Mouse (Mus musculus) mouse trophoblast stem cell (cell line): ENCODE measurements around the gene Atg14.
"Not testable (repeated sequence)": the region's sequence is repeated elsewhere in the genome, so short reads cannot be mapped to it uniquely, and the experiment has no call there.

ENCODE experiments used
- in situ Hi-C, 2 experiments: fragments of 300-500 bp; cut with MseI, MboI; formaldehyde crosslinking; loops; 2 replicates in 1 of 2; 3 replicates in 1 of 2; pipeline ENCODE4 v1.15.1; 2025

The Atg14 gene

DNA sequence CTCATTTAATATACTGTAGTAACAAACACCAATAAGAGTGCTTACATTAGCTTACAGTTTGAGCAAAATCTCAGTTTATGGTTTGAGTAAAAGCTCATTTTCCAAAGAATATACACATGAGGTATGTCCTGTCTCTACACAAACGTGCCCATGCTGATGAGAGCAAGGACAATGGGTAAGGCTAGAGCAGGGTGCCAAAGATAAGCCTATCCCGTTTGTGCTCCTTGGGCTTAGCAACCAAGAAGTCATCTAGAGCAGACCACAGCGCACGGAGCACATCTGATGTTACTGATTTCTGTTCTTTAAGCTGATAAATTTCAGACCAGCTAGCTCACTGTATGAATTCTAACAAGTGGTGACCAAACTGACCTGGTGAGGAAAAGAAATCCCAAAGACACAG lies 25.6 kb downstream of the Atg14 start:
- in situ Hi-C loops = no loop called here

DNA sequence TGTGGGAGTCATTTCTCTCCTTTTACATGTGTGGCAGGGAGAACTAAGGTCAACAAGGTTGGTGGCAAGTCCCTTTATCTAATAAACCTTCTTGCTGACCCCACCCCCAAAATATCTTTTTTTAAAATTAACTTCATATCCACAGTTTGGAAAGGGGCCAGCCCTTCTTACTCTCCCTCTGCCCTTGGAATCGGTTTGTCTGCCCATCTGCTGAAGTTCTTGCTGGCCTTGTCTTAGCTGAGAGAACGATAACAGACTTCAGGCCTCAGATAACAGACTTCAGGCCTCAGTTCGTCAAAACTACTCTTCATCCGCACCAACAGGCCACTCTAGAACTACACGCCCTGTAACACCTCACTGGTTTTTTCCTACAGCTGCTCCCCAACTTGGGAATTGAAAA lies 26.2 kb downstream of the Atg14 start:
- in situ Hi-C loops = no loop called here

DNA sequence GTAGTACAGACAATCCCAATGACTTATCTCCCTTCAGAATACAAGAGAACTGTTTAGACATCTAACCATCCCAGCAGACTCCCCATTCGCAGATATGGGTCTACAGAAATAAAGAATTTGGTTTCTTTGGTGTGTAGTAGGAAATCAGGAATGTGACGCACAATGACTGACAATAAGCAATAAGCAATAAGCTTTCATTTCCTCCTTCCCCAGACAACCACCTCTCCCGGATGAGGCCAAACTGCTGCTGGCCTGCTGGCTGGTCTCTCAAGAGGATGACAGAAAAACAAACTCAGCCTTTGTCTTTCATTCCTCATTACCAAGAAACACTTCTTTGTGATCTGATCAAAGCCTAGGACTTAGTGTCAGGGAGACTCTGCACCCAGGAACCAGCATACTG lies 28.2 kb downstream of the Atg14 start:
- in situ Hi-C loops = no loop called here

DNA sequence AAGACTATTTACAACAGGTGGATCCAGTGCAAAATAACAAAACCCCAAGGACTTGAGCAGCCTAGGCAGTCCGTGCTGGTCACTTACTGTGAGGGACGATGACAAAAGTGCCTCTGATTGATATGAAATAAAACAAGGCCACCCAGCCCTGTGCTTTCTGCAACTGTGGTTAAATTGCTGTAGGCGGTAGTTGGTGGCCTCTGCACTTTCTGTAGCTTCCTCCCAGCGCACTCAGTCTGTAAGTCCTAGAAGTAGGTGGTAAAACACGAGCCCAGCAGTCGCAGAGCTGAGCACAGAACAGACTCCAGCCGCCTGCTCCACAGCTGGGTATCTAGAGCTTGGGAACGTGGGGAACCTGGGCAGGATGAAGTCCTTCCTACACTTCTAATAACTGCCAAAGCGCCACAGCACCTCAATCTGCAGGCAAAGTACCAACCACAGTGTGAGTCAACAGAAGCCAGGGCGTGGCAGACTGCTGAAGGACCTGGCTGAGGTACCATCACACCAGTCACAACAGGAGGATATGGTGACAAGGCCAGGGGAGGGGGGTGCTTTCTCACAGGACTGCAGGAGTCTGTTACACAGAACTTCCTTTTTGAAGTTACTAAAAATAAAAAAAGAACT lies 29.0 kb downstream of the Atg14 start:
- in situ Hi-C loops = no loop called here

DNA sequence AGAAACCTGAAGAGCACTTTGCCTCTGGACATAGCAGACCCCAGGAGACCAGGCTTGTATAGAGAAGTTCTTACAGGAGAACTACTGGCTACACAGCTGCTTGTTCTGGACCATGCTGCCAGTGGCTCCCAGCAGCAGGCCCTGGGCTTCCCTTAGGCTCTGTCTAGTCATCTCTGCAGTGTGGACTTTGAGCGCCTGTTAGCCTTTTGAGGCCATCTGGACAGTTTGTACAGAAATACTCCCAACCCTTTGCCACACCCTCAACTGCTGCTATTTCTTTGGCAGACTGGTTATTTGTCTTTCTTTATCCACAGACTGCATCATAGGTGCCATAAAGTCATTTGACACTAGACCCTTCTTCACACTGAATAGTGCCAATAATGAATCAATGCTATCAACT lies 35.4 kb downstream of the Atg14 start:
- in situ Hi-C loops = loop anchor here in 1 of 2 experiments (10.0 kb wide), 1 partner anchor 110 kb away; no protein-coding TSS in a partner anchor

DNA sequence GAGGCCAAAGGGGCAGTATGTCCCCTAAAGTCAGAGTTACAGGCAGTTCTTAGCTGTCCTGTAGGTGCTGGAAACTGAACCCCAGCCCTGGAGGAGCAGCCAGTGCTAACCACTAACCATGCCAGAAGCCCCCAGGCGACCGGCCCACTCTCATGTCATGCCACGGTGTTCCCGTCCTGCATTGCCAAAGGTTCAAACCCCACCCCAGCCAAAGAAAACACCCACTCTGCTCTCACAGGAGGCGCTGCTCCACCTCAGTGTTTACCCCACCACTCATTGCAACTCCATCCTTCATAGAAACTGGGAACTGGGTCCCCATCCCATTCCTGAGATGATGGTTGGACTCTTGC lies 36.3 kb downstream of the Atg14 start:
- in situ Hi-C loops = loop anchor here in 1 of 2 experiments (10.0 kb wide), 1 partner anchor 109 kb away; no protein-coding TSS in a partner anchor

DNA sequence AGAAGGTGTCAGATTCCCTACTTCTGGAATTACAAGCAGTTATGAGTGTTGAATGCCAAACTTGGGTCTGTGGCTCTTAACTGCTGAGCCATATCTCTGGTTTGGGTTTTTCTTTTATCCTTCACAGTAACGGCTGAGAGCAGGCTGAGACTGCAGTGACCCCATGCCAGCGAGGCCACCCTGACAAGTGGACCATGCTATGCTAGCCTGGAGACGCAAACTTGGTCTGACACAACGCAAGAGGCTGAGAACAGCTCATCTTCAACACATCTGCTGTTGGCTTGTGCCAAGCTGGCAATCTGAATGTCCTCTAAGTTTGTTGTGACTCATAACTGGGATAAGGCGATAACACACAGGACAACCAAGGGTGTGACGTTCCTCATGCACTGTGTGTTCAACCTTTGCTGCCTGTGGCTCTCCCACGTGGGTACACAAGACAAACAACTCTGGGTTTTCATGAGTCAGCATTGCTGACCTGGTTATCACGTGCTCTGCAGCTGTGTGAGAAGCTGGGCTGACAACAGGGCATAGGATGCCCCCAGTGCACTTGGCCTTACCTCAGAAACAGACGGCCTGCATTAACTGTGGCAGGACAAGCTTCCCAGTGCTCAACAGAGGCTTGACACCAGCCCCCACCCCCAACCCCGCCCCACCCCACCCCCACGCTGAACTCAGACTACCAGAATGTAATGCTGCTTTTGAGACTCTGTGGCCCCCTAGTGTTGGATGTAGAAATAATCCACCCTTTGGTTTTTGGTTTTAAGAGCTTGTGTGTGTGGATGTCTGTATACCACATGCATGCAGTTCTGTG lies 36.9 kb downstream of the Atg14 start:
- in situ Hi-C loops = loop anchor here in 1 of 2 experiments (10.0 kb wide), 1 partner anchor 109 kb away; no protein-coding TSS in a partner anchor

DNA sequence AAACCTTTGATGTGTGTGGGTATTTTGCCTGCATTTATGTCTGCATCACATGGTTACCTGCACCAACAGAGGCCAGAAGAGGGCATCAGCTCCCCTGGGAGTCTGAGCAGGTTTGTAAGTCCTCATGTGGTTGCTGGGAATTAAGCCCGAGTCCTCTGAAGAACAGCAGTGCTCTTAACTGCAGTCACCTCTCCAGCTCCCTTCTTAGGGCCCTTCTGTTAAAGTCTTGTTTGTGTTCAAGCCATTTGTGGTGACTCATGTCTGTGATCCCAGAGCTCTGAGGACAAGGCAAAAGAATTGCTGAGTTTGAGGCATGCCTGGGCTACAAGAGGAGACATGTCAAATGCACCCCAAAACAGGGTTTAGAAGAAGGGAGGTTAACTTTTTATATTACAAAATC lies 38.0 kb downstream of the Atg14 start:
- in situ Hi-C loops = loop anchor here in 1 of 2 experiments (10.0 kb wide), 1 partner anchor 108 kb away; no protein-coding TSS in a partner anchor

DNA sequence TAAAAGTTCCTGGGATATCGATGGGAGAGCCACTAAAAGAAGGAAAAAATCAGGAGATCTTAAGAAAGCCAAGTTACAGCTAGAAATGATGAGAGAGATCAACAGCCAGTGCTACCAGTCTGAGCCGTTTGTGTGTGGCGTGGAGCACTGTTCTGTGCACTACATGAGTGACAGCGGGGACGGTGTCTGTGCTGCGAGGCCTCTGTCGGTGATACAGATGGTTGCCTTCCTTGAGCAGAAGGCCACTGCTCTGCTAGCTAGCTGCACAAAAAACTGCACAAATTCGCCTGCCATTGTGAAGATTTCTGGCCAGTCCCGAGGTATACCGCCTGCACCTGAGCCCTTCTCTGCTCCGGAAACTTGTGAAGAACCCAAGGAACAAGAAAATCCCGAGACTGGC lies 40.9 kb downstream of the Atg14 start:
- in situ Hi-C loops = not testable (repeated sequence)

DNA sequence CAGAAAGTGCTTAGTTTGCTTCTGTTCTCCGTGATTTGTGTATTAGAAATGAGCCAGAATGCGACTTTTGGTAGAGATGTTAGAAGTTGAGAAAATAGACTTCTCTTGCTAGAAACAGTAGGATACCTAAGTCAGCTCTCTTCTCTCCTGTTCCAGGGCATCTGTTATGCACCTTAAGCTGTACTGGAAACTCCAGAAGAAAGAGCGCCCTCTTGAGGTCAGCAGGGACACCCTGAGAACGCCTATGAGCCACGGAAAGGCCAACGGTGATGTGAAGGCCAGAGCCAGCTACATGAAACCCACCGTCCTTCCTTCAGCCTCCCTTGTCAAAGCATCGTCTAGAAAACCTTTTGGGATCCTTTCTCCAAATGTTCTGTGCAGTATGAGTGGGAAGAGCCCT lies 41.4 kb downstream of the Atg14 start:
- in situ Hi-C loops = no loop called here

DNA sequence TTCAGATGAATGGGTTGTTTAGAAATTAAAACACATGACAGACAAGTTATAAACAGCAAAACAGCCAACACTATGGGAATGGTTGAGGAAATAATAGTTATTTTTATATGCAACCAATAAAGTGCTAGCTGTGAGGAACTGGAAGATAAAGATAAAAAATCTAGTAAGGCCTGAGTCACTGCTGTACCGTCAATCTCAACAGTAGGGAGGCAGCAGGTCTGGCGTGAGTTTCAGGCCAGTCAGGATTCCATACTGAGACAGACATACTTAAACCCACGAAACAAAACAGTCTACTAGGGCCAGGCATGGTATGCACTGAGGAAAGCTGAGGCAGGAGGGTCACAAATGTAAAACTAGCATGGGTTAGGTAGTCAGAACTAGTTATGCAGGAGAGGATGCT lies 42.2 kb downstream of the Atg14 start:
- in situ Hi-C loops = no loop called here

DNA sequence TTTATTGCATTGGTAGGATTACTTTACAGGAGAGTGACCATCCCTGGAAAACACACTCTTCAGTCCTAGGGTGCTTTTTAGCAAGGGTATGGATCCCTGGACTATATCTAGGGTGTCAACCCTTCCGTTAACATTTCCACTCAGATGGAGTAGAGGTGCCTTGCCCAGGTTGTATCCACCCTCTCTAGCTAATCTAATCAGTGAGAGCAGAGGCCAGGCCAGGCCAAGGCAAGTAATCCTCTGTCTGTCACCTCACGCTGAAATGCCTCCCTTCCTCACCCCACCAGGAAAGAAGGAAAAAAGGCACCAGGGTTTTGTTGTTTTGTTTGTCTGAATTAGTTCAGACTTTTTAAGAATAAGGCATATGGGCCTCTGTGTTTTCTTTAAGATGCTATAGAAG lies 42.6 kb downstream of the Atg14 start:
- in situ Hi-C loops = no loop called here

DNA sequence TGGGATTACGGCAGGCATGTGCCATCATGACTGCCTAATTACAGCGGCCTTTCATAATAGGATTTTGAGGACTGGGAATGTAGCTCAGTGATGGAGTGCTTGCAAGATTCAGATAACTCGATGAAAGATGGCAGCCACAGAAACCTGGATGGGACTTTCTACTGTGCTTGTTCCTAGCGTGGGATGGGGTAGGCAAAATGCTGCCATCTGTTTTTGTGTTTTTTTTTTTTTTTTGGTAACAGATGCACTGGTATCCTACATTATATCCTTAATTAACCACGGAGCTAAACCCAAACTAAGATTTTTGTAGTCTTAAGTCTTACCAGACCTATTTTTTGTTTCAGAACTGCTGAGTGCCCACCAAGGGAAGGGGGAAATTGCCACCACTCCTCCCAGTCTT lies 44.6 kb downstream of the Atg14 start:
- in situ Hi-C loops = no loop called here

DNA sequence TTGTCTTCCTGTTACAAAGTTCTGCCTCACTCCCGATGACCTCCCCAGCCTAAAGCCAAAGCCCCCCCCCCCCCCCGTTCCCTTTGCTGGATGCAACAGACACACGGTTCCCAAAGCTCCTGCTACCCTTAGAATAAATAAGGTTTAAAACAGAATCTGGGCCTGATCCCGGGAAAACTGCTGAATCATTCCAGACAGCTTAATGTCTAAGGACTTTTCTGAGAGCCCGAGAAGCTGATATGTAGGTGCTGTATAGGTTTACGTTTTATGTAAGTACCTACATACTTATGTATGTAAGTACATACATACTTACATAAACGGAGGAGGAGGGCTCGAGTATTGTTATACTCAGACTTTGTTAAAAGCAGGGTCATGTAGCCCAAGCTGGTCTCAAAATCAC lies 45.1 kb downstream of the Atg14 start:
- in situ Hi-C loops = no loop called here

DNA sequence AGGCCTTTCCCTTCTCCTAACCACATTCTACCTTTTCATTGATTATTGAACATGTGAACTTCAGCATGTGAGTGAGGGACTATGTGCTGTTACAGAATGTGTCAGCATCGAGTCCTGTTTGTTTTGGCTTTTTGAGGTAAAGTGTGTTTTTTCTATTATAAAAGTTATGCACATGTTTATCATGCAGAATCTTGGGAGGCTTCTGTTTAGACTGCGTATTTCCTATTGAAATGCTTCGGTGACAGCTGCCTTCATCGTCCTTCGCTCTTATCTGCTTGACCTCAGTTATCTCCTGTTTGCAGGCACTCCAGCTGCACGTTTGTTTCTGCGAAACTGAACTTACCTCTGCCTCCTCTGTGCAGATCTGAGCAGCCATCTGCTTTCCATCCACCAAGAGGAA lies 48.1 kb downstream of the Atg14 start:
- in situ Hi-C loops = no loop called here

DNA sequence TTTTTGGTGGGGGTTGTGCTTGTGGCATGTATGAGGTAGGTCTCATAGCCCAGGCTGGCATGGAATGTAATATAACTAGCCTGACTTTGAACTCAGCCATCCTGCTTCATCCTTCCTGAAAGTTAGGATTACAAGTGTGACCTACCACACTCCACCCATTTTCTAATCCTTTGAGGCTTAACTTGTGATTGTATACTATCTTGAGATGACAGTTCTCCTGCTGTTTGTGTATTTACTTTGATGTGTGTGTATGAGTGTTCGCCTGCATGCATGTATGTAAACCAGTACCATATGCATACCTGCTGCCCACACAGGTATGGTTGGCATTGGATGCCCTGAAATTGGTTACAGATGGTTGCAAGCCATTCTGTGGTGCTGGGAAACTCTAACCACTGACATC lies 48.8 kb downstream of the Atg14 start:
- in situ Hi-C loops = no loop called here

DNA sequence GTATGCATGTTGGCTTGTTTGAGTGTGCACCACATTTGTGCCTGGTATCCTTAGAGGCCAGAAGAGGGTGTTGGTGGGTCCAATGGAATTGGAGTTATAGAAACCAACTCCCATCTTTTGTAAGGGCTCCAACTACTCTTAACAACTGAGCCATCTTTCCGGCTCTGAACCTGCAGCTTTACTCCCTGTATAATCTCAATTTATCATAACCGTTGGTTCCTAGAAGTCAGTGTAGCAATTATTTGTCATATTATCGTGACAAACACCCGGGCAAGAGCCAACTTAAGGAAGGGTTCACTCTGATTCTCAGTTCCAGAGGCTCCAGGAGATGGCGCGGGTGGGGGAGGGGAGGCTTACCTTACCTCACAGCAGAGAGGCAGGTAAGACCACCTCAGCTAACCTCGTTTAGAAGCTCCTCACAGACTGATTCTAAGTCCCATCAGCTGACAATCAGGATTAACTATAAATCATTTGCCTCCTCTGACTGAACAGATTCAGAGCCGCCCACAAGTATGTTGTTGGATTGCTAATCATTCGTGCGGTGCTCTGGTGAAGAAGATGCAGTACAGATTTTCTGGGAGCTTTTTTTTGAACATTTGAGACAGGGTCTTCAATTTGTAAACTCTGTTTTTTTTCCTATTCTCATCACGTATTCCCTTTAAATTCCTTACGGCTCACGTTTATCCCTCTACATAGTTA lies 49.5 kb downstream of the Atg14 start:
- in situ Hi-C loops = no loop called here

DNA sequence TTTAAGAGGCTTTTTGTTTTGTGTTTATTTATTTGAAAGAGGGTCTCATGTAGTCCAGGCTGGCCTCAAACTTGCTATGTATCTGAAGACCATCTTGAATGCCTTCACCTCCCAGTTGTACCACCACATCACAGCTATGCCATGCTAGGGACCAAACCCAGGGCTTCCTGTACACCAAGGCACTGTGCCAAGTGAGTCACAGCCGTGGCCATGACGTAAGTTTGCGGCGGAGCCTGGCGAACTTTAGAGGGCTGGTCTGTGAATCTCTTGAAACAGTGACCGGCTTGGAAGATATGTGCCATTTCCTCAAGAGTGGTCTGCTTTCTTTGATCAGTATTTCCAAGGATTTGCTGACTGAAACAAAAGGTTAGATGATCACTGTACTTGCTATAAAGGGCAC lies 51.8 kb downstream of the Atg14 start:
- in situ Hi-C loops = no loop called here

DNA sequence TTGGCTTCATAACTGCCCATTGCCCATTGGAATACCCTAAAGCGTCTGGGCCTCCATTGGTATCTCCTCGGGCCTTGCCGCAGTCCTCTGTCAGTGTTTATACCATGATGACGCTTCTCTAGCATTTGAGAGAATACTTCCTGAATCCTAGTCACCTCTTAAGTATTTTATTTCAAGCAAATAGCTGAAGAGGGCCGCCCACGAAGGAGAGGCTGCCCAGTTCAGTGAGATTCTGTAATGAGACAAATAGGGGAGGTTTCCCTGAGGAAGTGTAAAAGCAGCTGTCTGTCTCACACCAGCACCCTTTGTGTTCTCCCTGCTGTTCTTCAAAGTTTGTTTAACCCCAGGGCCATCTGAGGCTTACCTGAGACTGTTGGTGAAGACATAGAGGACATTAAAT lies 53.7 kb downstream of the Atg14 start:
- in situ Hi-C loops = no loop called here

DNA sequence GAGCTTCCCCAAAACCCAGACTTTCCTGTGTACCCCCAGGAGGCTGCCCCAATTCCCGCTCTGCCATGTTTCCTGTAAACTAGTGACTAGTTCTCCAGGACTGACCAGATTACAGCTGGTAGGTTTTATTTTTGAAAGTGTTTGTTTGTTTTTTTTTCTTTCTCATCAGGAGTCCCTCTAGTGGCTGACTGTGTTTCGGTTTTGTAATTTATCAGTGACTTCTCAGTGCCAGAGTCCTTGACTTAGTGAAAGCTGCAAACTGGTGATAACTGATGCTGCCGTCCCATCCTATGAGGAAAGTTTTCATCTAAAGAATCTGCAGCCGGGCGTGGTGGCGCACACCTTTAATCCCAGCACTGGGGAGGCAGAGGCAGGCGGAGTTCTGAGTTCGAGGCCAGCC lies 54.8 kb downstream of the Atg14 start:
- in situ Hi-C loops = no loop called here

DNA sequence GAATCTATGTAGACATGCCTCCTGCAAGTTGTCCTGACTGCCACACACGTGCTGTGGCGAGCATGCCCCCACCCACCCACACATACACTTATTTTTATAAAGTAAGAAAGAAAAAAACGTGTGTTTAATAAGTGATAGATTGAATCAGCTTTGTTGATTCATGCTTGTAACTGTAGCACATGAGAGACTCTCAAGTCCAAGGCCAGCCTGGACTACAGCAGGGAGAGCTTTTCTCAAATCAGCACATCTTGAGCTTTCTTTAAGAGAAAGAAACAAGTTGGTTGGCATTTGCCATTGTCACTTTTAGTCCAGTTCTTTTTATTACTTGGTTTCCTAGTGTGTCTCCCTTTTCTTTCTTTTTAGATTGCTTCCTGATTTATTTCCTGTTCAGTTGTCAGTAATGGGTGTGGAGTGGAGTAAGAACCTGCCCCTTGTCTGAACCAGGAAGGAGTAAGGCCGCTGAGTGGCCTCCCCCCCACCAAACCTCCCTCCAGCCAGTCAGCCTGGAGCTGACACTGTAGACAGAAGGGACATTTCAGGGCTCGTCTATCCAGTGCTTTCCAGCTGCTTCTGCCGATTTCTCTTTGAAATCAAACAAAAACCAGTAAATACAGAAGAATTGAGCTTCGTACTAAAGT lies 55.5 kb downstream of the Atg14 start:
- in situ Hi-C loops = no loop called here

DNA sequence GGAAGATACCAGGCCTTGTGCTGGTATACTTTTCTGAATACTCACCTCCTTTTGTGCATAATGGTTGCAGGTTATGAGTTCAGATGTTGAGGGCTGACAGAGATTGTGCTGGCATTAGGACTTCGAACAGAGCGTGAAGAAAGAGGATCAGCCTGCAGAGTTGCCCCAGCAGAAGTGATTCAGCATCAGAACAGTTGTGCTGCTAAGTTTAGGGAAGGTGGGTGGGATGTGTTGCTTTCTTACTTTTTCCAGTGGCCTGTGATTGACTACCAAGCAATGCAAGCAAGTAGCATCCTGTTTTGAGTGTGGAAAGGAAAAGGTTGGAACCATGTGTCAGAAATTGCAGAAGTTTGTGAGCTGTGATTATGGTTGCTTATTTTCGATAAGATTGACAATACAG lies 56.8 kb downstream of the Atg14 start:
- in situ Hi-C loops = no loop called here
